Mouse (Mus musculus) frontal cortex, postnatal 36 days (tissue): ENCODE results near the gene Mt4.

Experiments used
- DNase-seq, 2 experiments: peaks; one replicate each; pipeline ENCODE4 v3.0.0; 2022; ENCODE audit warnings: low spot score in 2 of 2

The Mt4 gene

DNA sequence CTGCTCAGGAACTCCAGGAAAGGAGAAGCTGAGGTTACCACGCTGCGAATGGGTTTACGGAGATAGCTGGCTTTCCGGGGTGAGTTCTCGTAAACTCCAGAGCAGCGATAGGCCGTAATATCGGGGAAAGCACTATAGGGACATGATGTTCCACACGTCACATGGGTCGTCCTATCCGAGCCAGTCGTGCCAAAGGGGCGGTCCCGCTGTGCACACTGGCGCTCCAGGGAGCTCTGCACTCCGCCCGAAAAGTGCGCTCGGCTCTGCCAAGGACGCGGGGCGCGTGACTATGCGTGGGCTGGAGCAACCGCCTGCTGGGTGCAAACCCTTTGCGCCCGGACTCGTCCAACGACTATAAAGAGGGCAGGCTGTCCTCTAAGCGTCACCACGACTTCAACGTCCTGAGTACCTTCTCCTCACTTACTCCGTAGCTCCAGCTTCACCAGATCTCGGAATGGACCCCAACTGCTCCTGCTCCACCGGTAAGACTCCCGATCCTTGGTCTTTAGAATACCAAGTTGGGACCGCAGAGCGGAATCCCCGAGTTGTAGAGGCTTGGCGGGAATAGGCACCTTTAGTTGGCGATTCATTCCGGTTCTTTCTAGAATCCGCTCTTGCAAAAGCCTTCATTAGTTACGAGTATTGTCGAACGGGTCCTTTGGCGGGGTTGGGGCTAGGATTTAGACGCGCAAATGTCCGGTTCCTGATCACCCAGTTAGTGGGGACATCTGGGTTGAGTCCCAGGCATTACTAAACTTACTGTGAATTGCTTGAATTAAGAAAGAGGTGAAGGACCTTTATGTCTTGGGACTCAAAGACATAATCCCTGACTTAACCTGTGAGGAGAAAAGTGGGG lies 42.1 kb downstream of the Mt4 start, which contains the start of gene Mt1:
Gene Mt1, plus strand, starts transcription at position 226 of the 856 bp plus-strand sequence.
- DNase-seq, result peak; percentile 85 to 91

DNA sequence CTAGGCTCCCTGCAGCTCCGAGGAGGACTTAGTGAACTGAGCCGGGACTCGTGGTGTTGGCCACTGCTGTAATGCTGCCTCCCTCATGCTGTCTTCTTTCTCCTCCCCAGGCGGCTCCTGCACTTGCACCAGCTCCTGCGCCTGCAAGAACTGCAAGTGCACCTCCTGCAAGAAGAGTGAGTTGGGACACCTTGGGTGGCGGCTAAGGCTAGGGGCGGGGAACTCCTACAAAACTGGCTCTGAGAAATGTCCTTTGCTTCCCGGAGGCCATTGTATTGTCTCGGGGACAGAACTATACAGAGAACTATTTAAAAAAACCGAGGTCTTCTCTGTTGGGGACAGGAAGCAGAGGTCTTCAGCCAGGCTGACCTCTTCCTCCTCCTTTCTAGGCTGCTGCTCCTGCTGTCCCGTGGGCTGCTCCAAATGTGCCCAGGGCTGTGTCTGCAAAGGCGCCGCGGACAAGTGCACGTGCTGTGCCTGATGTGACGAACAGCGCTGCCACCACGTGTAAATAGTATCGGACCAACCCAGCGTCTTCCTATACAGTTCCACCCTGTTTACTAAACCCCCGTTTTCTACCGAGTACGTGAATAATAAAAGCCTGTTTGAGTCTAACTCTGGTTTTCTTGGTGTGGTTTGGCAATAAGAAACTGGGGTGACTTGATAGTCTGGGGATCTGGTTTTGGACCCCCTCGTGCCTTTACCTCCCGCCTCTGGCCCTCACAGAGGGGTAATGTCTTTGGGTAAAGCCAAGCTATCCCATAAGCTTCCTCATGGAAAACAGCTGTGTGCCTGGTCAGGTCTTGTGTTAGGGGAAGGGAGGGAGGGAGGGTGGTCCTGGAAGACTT lies 42.9 kb downstream of the Mt4 start:
- DNase-seq, result no peak

DNA sequence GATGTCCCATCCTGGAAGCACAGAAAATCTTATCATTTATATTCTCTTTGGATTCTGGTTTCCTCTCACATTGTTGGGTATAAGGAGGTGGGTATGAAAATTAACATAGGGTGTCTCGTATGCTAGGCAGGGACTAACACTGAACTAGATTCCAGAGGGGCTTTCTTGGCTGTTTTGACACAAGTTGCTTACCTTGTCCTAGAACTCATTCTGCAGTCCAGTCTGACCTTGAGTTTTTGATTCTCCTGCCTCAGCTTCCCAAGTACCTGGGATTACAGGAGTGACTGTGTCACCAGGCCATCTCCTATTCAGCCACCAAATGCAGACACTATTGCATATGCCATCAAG lies 43.5 kb downstream of the Mt4 start:
- DNase-seq, result no peak

DNA sequence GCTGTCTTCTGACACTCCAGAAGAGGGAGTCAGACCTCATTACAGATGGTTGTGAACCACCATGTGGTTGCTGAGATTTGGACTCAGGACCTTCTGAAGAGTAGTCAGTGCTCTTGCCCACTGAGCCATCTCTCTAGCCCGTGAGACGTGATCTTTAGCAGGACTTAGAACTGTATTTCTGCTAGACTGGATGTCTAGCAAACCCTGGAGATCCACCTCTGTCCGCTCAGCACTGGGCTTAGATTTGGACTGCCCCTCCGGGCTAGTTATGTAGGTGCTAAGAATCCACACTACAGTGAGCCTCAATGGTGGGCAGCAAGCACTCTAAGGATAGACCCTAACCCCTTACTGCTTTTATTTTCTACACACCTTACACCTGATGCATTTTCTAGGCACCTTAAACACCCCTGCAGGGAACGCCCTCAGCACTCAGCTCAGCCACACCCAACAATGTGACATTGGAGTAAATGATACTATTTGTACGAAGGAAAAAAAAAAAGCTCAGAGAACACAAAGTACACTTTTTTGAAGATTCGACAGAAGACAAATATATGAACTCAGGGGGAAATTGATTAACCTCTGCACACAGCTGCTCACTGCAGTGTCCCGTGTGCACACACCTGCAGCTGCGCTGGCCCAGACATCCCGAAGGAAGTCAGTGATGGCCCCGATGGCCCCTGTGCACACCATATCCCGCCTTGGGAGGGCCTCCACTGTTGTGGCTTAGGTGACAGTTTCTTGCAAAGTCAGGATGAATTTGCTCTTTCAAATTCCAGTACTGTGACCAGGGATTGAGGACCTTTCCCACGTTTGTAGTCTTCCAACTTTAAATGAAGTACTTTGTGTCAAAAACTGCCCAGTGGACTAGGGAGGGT lies 45.3 kb downstream of the Mt4 start:
- no peak for DNase-seq

DNA sequence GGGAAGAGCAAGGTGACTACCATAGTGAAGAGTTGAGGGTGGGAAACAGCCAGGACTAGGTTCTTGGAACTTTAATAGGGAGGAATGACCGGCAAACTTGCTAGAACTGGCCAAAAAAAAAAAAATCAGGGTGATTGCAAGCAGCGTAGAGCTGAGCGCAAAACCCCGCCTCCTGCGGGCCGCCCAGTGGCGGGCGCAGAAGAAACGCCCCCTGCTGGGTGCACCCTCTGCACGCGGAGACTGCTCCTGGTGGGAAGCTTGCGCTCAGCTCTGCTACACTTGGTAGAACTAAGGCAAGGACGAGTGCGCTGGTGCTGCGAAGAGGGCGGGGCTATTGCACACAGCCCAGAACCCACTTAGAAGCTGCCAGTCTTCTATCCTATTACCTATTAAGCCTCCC lies 46.1 kb downstream of the Mt4 start:
- peak; percentile 56 to 61 for DNase-seq

DNA sequence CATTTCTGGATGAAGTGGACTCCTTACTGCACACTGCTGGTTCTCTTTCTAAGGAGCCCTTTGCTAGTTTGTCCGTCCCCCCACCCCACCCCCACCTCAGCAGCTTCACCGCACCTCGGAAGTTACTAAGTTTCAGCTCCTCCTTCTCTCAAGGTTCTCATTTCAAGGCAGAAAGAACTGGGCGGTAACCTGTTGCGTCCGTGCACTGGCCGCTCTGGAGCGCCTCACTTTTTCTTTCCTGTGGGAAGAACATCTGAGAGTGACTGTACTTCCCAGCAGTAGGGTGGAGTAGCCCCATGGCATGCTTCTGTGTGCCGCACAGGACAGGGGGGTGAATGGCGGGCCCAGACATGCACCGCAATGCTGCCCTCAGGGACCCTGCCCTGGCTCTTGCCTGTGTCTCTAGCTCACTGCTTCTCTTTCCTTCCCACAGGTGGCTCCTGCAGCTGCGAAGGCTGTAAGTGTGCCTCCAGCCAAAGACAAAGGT lies 47.4 kb downstream of the Mt4 start:
- DNase-seq, result no peak

DNA sequence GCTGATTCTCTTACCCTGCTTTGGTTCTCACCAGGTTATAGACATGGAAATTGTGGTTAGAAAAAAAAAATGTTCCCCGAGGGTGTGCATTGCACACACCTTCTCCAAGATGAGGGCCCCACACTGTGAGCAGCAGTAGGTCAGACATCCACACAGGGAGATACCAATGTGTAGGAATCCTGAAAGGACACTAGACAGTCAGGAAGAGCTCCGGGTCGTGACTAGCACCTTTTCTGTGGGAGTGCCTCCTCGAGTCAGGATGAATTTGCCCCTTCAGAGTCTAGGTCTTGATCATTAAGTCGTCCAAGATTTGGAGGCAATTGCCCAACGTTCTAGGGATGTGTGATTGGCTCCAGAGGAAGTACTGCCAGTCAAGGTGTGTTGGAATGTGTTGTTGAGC lies 48.8 kb downstream of the Mt4 start:
- DNase-seq, result no peak

DNA sequence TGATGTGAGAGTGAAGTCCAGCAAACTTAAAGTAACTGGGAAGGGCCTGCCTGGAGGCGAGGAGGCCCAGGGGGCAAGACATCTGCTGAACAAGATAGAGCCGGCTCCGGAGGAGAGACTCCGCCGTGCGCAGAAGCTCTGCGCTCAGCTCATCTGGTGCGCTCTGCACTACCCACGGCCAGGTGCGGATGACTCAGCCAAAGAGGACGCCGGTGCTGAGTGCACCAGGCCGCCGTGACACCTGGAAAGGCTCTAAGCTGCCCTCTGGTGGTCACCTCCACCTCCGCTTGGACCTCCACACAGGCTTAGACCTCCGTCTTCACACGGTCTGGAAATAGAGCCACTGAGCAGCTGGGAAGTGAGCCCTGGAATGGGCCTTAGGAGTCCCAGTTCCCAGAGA lies 49.5 kb downstream of the Mt4 start:
- DNase-seq, result no peak

DNA sequence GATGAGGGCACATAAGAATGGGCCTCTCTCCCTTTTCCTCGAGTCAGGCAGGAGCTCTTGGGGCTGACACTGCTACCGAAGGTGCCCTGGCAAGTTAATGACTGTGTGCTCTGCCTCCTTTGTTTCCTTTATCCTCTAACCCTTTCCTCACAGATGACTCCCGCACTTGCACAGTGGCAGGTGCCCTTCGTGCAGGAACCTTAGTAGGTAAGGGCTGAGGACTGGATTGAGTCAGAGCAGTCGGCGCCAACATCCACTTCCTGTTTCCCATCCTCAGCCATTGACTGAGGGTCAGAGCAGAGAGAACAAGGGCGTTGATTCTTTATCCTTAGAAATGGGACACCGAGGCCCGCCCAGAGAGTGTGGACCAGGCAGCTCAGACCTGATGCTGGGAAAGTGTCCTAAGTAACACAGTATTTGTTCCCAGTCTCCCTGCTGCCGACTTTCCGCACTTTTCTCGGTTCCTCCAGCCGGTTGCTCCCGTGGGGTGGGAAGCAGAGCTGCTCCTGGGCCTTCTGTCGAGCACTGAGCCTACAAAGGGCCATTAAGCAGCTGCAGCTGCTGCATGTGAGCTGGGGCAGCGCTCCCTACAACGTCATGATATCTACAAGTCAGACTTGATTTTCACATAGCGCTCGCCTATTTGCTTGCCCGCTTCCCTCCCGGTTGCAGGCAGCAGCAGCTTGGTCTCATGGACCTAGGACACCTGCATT lies 50.4 kb downstream of the Mt4 start:
- DNase-seq, result no peak
